Mouse (Mus musculus): ENCODE measurements around the gene Lrrn4cl. TPM values are rescaled to one million over a fixed set of nuclear protein-coding genes. Genes with fewer than 3 reads are reported as not detected.

Gene Lrrn4cl
- total and polyA plus RNA-seq, 2 experiments from 2014 or later, result 2.1 to 2.7 TPM

GRCm38 (mm10) chr19:8881034-8881392 lies 30.4 kb downstream of the Lrrn4cl start:
- ATAC-seq (ENCODE audit: low FRiP score) (no peak), DNase-seq (ENCODE audit: low spot score) (no peak)
- WGBS, result 10% methylated on average over 3 of the region's 3 CpGs
- no peaks in the 10 kb centered on the region for H3K9me3 ChIP-seq (ENCODE audit: low read length)
- peak overlapping the region; percentile 74 for H3K4me2 ChIP-seq (ENCODE audit: low read depth, low read length, poor library complexity, severe bottlenecking)
- H3K9ac ChIP-seq (replicated peaks; ENCODE audit: low read length, poor library complexity, severe bottlenecking), result peak overlapping the region; percentile 79
- H3K4me3 ChIP-seq (ENCODE audit: low read depth, low read length), result peak overlapping the region; percentile 67
- no peaks in the 10 kb centered on the region for H3K27me3 ChIP-seq (ENCODE audit: insufficient read depth, low read length)
- no peak overlapping the region for H3K27ac ChIP-seq (ENCODE audit: low read depth, low read length)
- no peaks in the 10 kb centered on the region for H3K4me1 ChIP-seq (ENCODE audit: insufficient read depth, low read length)
- no peak for TF ChIP-seq CTCF (IDR thresholded peaks at IDR 0.05)
- H3K36me3 ChIP-seq (ENCODE audit: insufficient read depth, low read length), result 0 out of 2 replicates have a peak, but pooled peaks cover 5% of the 10 kb centered on the region

GRCm38 (mm10) chr19:8883616-8884015 lies 33.0 kb downstream of the Lrrn4cl start, which contains the start of the genes Lbhd1 and Gm49403:
Gene Lbhd1, plus strand, starts transcription at chr19:8883732.
Gene Gm49403, plus strand, starts transcription at chr19:8883930.
- ATAC-seq (ENCODE audit: low FRiP score) (no peak), DNase-seq (ENCODE audit: low spot score) (no peak)
- no peaks in the 10 kb centered on the region for H3K36me3 ChIP-seq (ENCODE audit: insufficient read depth, low read length)
- no peak for TF ChIP-seq CTCF (IDR thresholded peaks at IDR 0.05)
- H3K27me3 ChIP-seq (ENCODE audit: insufficient read depth, low read length), result no peaks in the 10 kb centered on the region
- H3K4me2 ChIP-seq (ENCODE audit: low read depth, low read length, poor library complexity, severe bottlenecking), result no peak within 1 kb of the TSS
- WGBS, result 69% methylated on average over 3 of the region's 3 CpGs
- H3K4me3 ChIP-seq (ENCODE audit: low read depth, low read length), result no peak within 1 kb of the TSS
- H3K4me1 ChIP-seq (ENCODE audit: insufficient read depth, low read length), result peaks cover 4% of the 10 kb centered on the region
- no peak within 1 kb of the TSS for H3K9ac ChIP-seq (replicated peaks; ENCODE audit: low read length, poor library complexity, severe bottlenecking)
- H3K27ac ChIP-seq (ENCODE audit: low read depth, low read length), result no peak within 1 kb of the TSS
- no peaks in the 10 kb centered on the region for H3K9me3 ChIP-seq (ENCODE audit: low read length)

GRCm38 (mm10) chr19:8886916-8887584 lies 36.5 kb downstream of the Lrrn4cl start:
- no peak for ATAC-seq (ENCODE audit: low FRiP score)
- no peaks in the 10 kb centered on the region for H3K9me3 ChIP-seq (ENCODE audit: low read length)
- no peak overlapping the region for H3K27ac ChIP-seq (ENCODE audit: low read depth, low read length)
- H3K9ac ChIP-seq (replicated peaks; ENCODE audit: low read length, poor library complexity, severe bottlenecking), result no peak overlapping the region
- H3K4me2 ChIP-seq (ENCODE audit: low read depth, low read length, poor library complexity, severe bottlenecking), result no peak overlapping the region
- H3K4me3 ChIP-seq (ENCODE audit: low read depth, low read length), result no peak overlapping the region
- DNase-seq (ENCODE audit: low spot score), result no peak
- no peaks in the 10 kb centered on the region for H3K27me3 ChIP-seq (ENCODE audit: insufficient read depth, low read length)
- no peaks in the 10 kb centered on the region for H3K36me3 ChIP-seq (ENCODE audit: insufficient read depth, low read length)
- H3K4me1 ChIP-seq (ENCODE audit: insufficient read depth, low read length), result peaks cover 4% of the 10 kb centered on the region
- WGBS, result 62% methylated on average over 1 of the region's 1 CpGs
- no peak for TF ChIP-seq CTCF (IDR thresholded peaks at IDR 0.05)

- H3K9ac ChIP-seq (replicated peaks; ENCODE audit: low read length, poor library complexity, severe bottlenecking), result peak overlapping the region; percentile 70
- 16% methylated on average over 19 of the region's 19 CpGs for WGBS
- no peaks in the 10 kb centered on the region for H3K36me3 ChIP-seq (ENCODE audit: insufficient read depth, low read length)
- peak overlapping the region; percentile 59 for H3K4me2 ChIP-seq (ENCODE audit: low read depth, low read length, poor library complexity, severe bottlenecking)
- H3K4me1 ChIP-seq (ENCODE audit: insufficient read depth, low read length), result peaks cover 4% of the 10 kb centered on the region
- H3K9me3 ChIP-seq (ENCODE audit: low read length), result no peaks in the 10 kb centered on the region
- H3K4me3 ChIP-seq (ENCODE audit: low read depth, low read length), result peak overlapping the region; percentile 52
- no peak for TF ChIP-seq CTCF (IDR thresholded peaks at IDR 0.05)
- peak overlapping the region; percentile 55; the same call in 1 of the 2 replicates for H3K27ac ChIP-seq (ENCODE audit: low read depth, low read length)
- H3K27me3 ChIP-seq (ENCODE audit: insufficient read depth, low read length), result no peaks in the 10 kb centered on the region
- ATAC-seq (ENCODE audit: low FRiP score), result no peak
- DNase-seq (ENCODE audit: low spot score), result no peak
These were observed 37.3 kb downstream of the Lrrn4cl start for GRCm38 (mm10) chr19:8887585-8888463.

GRCm38 (mm10) chr19:8888511-8889385 lies 38.2 kb downstream of the Lrrn4cl start, which contains the start of the genes 1810009A15Rik and Gm49416:
Gene 1810009A15Rik, plus strand, starts transcription at chr19:8888853.
Gene Gm49416, plus strand, starts transcription at chr19:8888926.
- Histone ChIP-seq H3K36me3 (ENCODE audit: insufficient read depth, low read length) (no peaks in the 10 kb centered on the region), H3K9ac (replicated peaks; ENCODE audit: low read length, poor library complexity, severe bottlenecking) (peak within 1 kb of the TSS; percentile 70), H3K27me3 (ENCODE audit: insufficient read depth, low read length) (no peaks in the 10 kb centered on the region), H3K4me1 (ENCODE audit: insufficient read depth, low read length) (peaks cover 4% of the 10 kb centered on the region), H3K27ac (ENCODE audit: low read depth, low read length) (peak within 1 kb of the TSS; percentile 77), H3K9me3 (ENCODE audit: low read length) (no peaks in the 10 kb centered on the region), H3K4me3 (ENCODE audit: low read depth, low read length) (peak within 1 kb of the TSS; percentile 52), H3K4me2 (ENCODE audit: low read depth, low read length, poor library complexity, severe bottlenecking) (peak within 1 kb of the TSS; percentile 59)
- WGBS, result under 1% methylated on average over 58 of the region's 58 CpGs
- peak; percentile 98 for DNase-seq (ENCODE audit: low spot score)
- ATAC-seq (ENCODE audit: low FRiP score), result peak; percentile 95
- TF ChIP-seq CTCF (IDR thresholded peaks at IDR 0.05), result no peak

Data from midbrain, postnatal 0 days (tissue).